Mouse (Mus musculus): ENCODE data around the gene Mymk. TPM values are rescaled to one million over a fixed set of nuclear protein-coding genes. Genes with fewer than 3 reads are reported as not detected.

The Mymk gene
- not detected in 2 replicates for polyA plus RNA-seq (2015; fragmentation: Nextera tagmentation; extraction: Ambion mirVana)

DNA sequence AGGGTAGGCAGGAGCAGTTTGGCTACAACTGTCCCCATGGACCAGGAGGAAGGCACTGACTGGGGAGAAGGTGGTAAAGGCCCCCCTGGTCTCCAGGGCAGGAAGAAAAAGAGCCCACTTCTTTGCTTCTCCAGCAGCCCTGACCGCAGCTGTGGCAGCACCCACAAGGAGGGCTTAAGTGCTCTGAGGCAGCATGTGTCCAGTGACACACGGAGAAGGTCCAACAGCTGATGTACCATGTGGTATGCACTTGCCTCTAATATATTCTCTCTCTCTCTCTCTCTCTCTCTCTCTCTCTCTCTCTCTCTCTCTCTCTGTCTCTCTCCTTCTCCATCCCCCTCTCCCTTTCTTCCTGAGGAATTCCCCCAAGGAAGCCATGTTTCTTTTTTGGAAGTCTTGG lies at the start of gene Mymk:
TSS of gene Mymk (minus strand) at position 202 of the 400 bp plus-strand sequence.
- 84% methylated on average over 2 of the region's 2 CpGs for WGBS
- Histone ChIP-seq H3K36me3 (ENCODE audit: control insufficient read depth, insufficient read depth) (no peaks in the 10 kb centered on the region), H3K9me3 (ENCODE audit: control insufficient read depth, low read length) (no peaks in the 10 kb centered on the region), H3K27ac (ENCODE audit: low read length) (no peak within 1 kb of the TSS), H3K27me3 (replicated peaks; ENCODE audit: control insufficient read depth, insufficient read depth, low read length) (no peaks in the 10 kb centered on the region), H3K9ac (replicated peaks; ENCODE audit: low read depth, low read length) (no peak within 1 kb of the TSS), H3K4me1 (replicated peaks; ENCODE audit: control insufficient read depth, insufficient read depth, low read length) (peaks cover 7% of the 10 kb centered on the region; the same call in 1 of the 2 replicates), H3K4me2 (ENCODE audit: low read length) (no peak within 1 kb of the TSS), H3K4me3 (replicated peaks; ENCODE audit: low read length) (no peak within 1 kb of the TSS)
- ATAC-seq: no peak

GRCm38 (mm10) chr2:27120241-27120641 lies 48.3 kb upstream of the Mymk start:
- Histone ChIP-seq H3K27ac (ENCODE audit: low read length) (no peak overlapping the region), H3K4me2 (ENCODE audit: low read length) (no peak overlapping the region), H3K9ac (replicated peaks; ENCODE audit: low read depth, low read length) (no peak overlapping the region), H3K4me1 (replicated peaks; ENCODE audit: control insufficient read depth, insufficient read depth, low read length) (peaks cover 20% of the 10 kb centered on the region), H3K36me3 (ENCODE audit: control insufficient read depth, insufficient read depth) (no peaks in the 10 kb centered on the region), H3K4me3 (replicated peaks; ENCODE audit: low read length) (no peak overlapping the region), H3K9me3 (ENCODE audit: control insufficient read depth, low read length) (no peaks in the 10 kb centered on the region), H3K27me3 (replicated peaks; ENCODE audit: control insufficient read depth, insufficient read depth, low read length) (no peaks in the 10 kb centered on the region; the same call in 1 of the 2 replicates)
- 45% methylated on average over 8 of the region's 8 CpGs for WGBS
- peak; percentile 54; the same call in 1 of the 2 replicates for ATAC-seq

GRCm38 (mm10) chr2:27119766-27120165 lies 47.8 kb upstream of the Mymk start:
- Histone ChIP-seq H3K4me3 (replicated peaks; ENCODE audit: low read length) (no peak overlapping the region), H3K4me1 (replicated peaks; ENCODE audit: control insufficient read depth, insufficient read depth, low read length) (peaks cover 20% of the 10 kb centered on the region), H3K36me3 (ENCODE audit: control insufficient read depth, insufficient read depth) (no peaks in the 10 kb centered on the region), H3K4me2 (ENCODE audit: low read length) (no peak overlapping the region), H3K27ac (ENCODE audit: low read length) (no peak overlapping the region), H3K27me3 (replicated peaks; ENCODE audit: control insufficient read depth, insufficient read depth, low read length) (no peaks in the 10 kb centered on the region; the same call in 1 of the 2 replicates), H3K9me3 (ENCODE audit: control insufficient read depth, low read length) (no peaks in the 10 kb centered on the region), H3K9ac (replicated peaks; ENCODE audit: low read depth, low read length) (no peak overlapping the region)
- ATAC-seq: no peak
- WGBS: 85% methylated on average over 2 of the region's 2 CpGs

- no peaks in the 10 kb centered on the region; the same call in 1 of the 2 replicates for H3K27me3 ChIP-seq (replicated peaks; ENCODE audit: control insufficient read depth, insufficient read depth, low read length)
- 61% methylated on average over 4 of the region's 4 CpGs for WGBS
Observed at GRCm38 (mm10) chr2:27118452-27118851, 46.5 kb upstream of the Mymk start.

GRCm38 (mm10) chr2:27114169-27114568 lies 42.2 kb upstream of the Mymk start:
- Histone ChIP-seq H3K9me3 (ENCODE audit: control insufficient read depth, low read length) (no peaks in the 10 kb centered on the region), H3K4me3 (replicated peaks; ENCODE audit: low read length) (no peak overlapping the region), H3K27ac (ENCODE audit: low read length) (no peak overlapping the region), H3K9ac (replicated peaks; ENCODE audit: low read depth, low read length) (no peak overlapping the region), H3K27me3 (replicated peaks; ENCODE audit: control insufficient read depth, insufficient read depth, low read length) (no peaks in the 10 kb centered on the region; the same call in 1 of the 2 replicates), H3K4me1 (replicated peaks; ENCODE audit: control insufficient read depth, insufficient read depth, low read length) (no peaks in the 10 kb centered on the region; the same call in 1 of the 2 replicates), H3K4me2 (ENCODE audit: low read length) (no peak overlapping the region), H3K36me3 (ENCODE audit: control insufficient read depth, insufficient read depth) (no peaks in the 10 kb centered on the region)
- WGBS: 87% methylated on average over 10 of the region's 10 CpGs
- no peak for ATAC-seq

More at GRCm38 (mm10) chr2:27118452-27118851, 46.5 kb upstream of the Mymk start:
- no peak overlapping the region for H3K9ac ChIP-seq (replicated peaks; ENCODE audit: low read depth, low read length)
- no peak overlapping the region for H3K27ac ChIP-seq (ENCODE audit: low read length)
- H3K36me3 ChIP-seq (ENCODE audit: control insufficient read depth, insufficient read depth): no peaks in the 10 kb centered on the region
- H3K4me2 ChIP-seq (ENCODE audit: low read length): no peak overlapping the region
- peaks cover 20% of the 10 kb centered on the region for H3K4me1 ChIP-seq (replicated peaks; ENCODE audit: control insufficient read depth, insufficient read depth, low read length)
- no peaks in the 10 kb centered on the region for H3K9me3 ChIP-seq (ENCODE audit: control insufficient read depth, low read length)
- ATAC-seq: no peak
- no peak overlapping the region for H3K4me3 ChIP-seq (replicated peaks; ENCODE audit: low read length)

DNA sequence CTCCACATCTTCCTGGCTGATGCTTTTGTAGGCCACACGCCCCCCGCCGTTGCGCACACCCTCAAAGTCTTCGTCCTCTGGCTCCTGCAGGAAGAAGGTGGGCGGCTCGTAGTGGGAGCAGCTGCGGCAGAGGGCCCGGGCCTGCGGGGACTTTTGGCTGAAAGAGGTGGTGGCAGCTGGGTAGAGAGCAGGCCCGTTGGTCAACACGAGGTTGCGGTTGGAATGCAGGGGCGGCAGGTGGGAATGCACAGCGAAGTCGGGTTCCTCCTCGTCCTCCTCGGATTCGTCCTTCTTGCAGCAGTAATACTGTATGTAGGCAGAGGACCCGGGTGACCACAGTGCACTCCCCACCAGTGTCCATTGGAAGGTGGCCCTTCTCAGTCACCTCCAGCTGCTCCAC lies 40.6 kb upstream of the Mymk start:
- 80% methylated on average over 20 of the region's 20 CpGs for WGBS
- H3K4me1 ChIP-seq (replicated peaks; ENCODE audit: control insufficient read depth, insufficient read depth, low read length): no peaks in the 10 kb centered on the region; the same call in 1 of the 2 replicates
- no peaks in the 10 kb centered on the region for H3K36me3 ChIP-seq (ENCODE audit: control insufficient read depth, insufficient read depth)
- no peak overlapping the region for H3K4me3 ChIP-seq (replicated peaks; ENCODE audit: low read length)
- no peaks in the 10 kb centered on the region for H3K9me3 ChIP-seq (ENCODE audit: control insufficient read depth, low read length)
- ATAC-seq: no peak
- no peak overlapping the region for H3K27ac ChIP-seq (ENCODE audit: low read length)
- no peaks in the 10 kb centered on the region for H3K27me3 ChIP-seq (replicated peaks; ENCODE audit: control insufficient read depth, insufficient read depth, low read length)
- H3K4me2 ChIP-seq (ENCODE audit: low read length): no peak overlapping the region
- no peak overlapping the region for H3K9ac ChIP-seq (replicated peaks; ENCODE audit: low read depth, low read length)

DNA sequence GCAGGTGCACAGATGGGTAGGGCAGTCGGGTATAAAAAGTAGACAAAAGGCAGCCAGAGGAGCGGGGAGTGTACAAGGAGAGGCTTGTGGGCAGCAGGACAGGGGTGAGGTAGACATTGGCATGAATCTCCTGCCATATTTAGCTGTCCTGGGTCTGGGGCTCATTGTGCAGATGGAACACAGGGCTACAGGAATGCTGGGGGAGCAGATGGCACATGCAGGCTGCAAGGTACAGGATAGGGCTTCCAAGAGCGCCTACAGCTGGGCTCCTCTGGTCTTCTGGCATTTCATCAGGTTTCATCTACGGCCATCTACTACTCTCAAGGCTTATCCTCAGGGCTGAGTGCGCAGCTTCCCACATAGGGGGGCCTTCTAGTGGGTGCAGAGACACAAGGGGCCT lies 37.1 kb upstream of the Mymk start:
- Histone ChIP-seq H3K4me3 (replicated peaks; ENCODE audit: low read length) (no peak overlapping the region), H3K27ac (ENCODE audit: low read length) (no peak overlapping the region), H3K36me3 (ENCODE audit: control insufficient read depth, insufficient read depth) (no peaks in the 10 kb centered on the region), H3K9ac (replicated peaks; ENCODE audit: low read depth, low read length) (no peak overlapping the region), H3K4me2 (ENCODE audit: low read length) (no peak overlapping the region), H3K4me1 (replicated peaks; ENCODE audit: control insufficient read depth, insufficient read depth, low read length) (peaks cover 1% of the 10 kb centered on the region), H3K27me3 (replicated peaks; ENCODE audit: control insufficient read depth, insufficient read depth, low read length) (no peaks in the 10 kb centered on the region), H3K9me3 (ENCODE audit: control insufficient read depth, low read length) (no peaks in the 10 kb centered on the region)
- WGBS: 69% methylated on average over 5 of the region's 5 CpGs
- ATAC-seq: no peak

GRCm38 (mm10) chr2:27108144-27108543 lies 36.2 kb upstream of the Mymk start:
- H3K9me3 ChIP-seq (ENCODE audit: control insufficient read depth, low read length): no peaks in the 10 kb centered on the region
- no peak for ATAC-seq
- H3K4me1 ChIP-seq (replicated peaks; ENCODE audit: control insufficient read depth, insufficient read depth, low read length): peaks cover 9% of the 10 kb centered on the region
- no peak overlapping the region for H3K27ac ChIP-seq (ENCODE audit: low read length)
- H3K36me3 ChIP-seq (ENCODE audit: control insufficient read depth, insufficient read depth): no peaks in the 10 kb centered on the region
- 62% methylated on average over 2 of the region's 2 CpGs for WGBS
- H3K4me2 ChIP-seq (ENCODE audit: low read length): no peak overlapping the region
- H3K9ac ChIP-seq (replicated peaks; ENCODE audit: low read depth, low read length): no peak overlapping the region
- no peak overlapping the region for H3K4me3 ChIP-seq (replicated peaks; ENCODE audit: low read length)
- H3K27me3 ChIP-seq (replicated peaks; ENCODE audit: control insufficient read depth, insufficient read depth, low read length): no peaks in the 10 kb centered on the region

GRCm38 (mm10) chr2:27106816-27107215 lies 34.8 kb upstream of the Mymk start:
- Histone ChIP-seq H3K9me3 (ENCODE audit: control insufficient read depth, low read length) (no peaks in the 10 kb centered on the region), H3K36me3 (ENCODE audit: control insufficient read depth, insufficient read depth) (no peaks in the 10 kb centered on the region), H3K27me3 (replicated peaks; ENCODE audit: control insufficient read depth, insufficient read depth, low read length) (no peaks in the 10 kb centered on the region), H3K4me3 (replicated peaks; ENCODE audit: low read length) (no peak overlapping the region), H3K27ac (ENCODE audit: low read length) (no peak overlapping the region), H3K4me1 (replicated peaks; ENCODE audit: control insufficient read depth, insufficient read depth, low read length) (peaks cover 12% of the 10 kb centered on the region), H3K9ac (replicated peaks; ENCODE audit: low read depth, low read length) (no peak overlapping the region), H3K4me2 (ENCODE audit: low read length) (no peak overlapping the region)
- WGBS: 76% methylated on average over 3 of the region's 3 CpGs
- no peak for ATAC-seq

GRCm38 (mm10) chr2:27103554-27103953 lies 31.6 kb upstream of the Mymk start:
- peak overlapping the region; percentile 16; the same call in 1 of the 2 replicates for H3K27ac ChIP-seq (ENCODE audit: low read length)
- ATAC-seq: peak; percentile 69

More at GRCm38 (mm10) chr2:27103554-27103953, 31.6 kb upstream of the Mymk start:
- no peak overlapping the region for H3K4me2 ChIP-seq (ENCODE audit: low read length)
- peaks cover 12% of the 10 kb centered on the region for H3K4me1 ChIP-seq (replicated peaks; ENCODE audit: control insufficient read depth, insufficient read depth, low read length)
- H3K27me3 ChIP-seq (replicated peaks; ENCODE audit: control insufficient read depth, insufficient read depth, low read length): no peaks in the 10 kb centered on the region
- no peak overlapping the region for H3K9ac ChIP-seq (replicated peaks; ENCODE audit: low read depth, low read length)
- H3K36me3 ChIP-seq (ENCODE audit: control insufficient read depth, insufficient read depth): no peaks in the 10 kb centered on the region
- no peaks in the 10 kb centered on the region for H3K9me3 ChIP-seq (ENCODE audit: control insufficient read depth, low read length)
- 51% methylated on average over 7 of the region's 7 CpGs for WGBS
- no peak overlapping the region for H3K4me3 ChIP-seq (replicated peaks; ENCODE audit: low read length)

All from forebrain, embryonic 16.5 days (tissue).